Mouse (Mus musculus) testis, adult 2 months (tissue): ENCODE results near the gene Nat8.

ENCODE experiments used
- CTCF ChIP-seq: fragments of 200-500 bp; IDR thresholded peaks from 2 replicates; pipeline ENCODE4 v1.5.1; 2012; ENCODE audit warnings: low read depth, mild to moderate bottlenecking, inconsistent platforms, low read length, moderate library complexity; ENCODE audit not compliant: control insufficient read depth, insufficient read depth, insufficient replicate concordance
- POLR2A ChIP-seq: fragments of 200-500 bp; IDR thresholded peaks from 2 replicates; pipeline ENCODE4 v1.6.1; 2012; ENCODE audit warnings: low read depth, mild to moderate bottlenecking, inconsistent platforms, low read length, moderate library complexity; ENCODE audit not compliant: control insufficient read depth

DNA sequence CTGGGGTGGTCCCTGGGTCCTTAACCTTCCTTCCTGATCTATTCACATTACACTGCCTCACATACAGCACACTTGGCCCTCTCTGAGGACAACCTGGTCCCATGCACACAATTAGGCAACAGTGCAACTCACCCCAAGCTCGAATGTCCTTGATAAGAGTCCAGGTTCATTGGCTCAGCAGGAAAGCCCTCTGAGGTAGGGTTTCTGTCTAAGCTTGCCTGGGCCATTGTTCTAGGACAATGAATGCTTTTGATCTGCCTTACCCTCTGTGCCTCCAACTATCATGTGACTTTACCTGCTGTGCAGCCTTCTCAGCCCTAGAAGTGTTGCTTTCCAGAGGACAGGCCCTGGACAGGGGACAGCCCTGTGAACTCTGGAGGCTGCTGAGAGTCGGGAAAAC, 17.4 kb upstream of the Nat8 start:
- TF ChIP-seq POLR2A (no peak), CTCF (no peak)
